9 mouse cellular contexts compared by ENCODE assay signal in genomic region chr8:96152496-96153250, GRCm38 (mm10).
A peak's percentile ranks its signal among the peaks of the same experiment; 100 is the strongest.
DNase-seq lines count a peak whose midpoint lies in the region; ATAC-seq and TF ChIP-seq lines count a peak whose summit lies in the region.
"Had no signal": no experiment of that assay in that cellular context is flagged by ENCODE, and none has a peak within 500 bp of the region (broad histone marks: within the 10 kb centered on the region; RNA-seq: fewer than 3 reads in every experiment).

No protein-coding gene starts in this region.

- no peak for TF ChIP-seq EP300 in stomach, postnatal 0 days (optimal IDR thresholded peaks at IDR 0.05)

- no peaks in the 10 kb centered on the region for H3K36me3 ChIP-seq in C2C12 (ENCODE audit: control insufficient read depth, insufficient read depth)
- H3K36me3 ChIP-seq in forebrain, postnatal 0 days (ENCODE audit: insufficient read depth): no peaks in the 10 kb centered on the region
- no peaks in the 10 kb centered on the region for H3K36me3 ChIP-seq in stomach, postnatal 0 days (ENCODE audit: control insufficient read depth, insufficient read depth, low read length)
- H3K36me3 ChIP-seq: liver, embryonic 15.5 days had no signal

- H3ac ChIP-seq in C2C12 (ENCODE audit: control insufficient read depth, insufficient read length, low read depth): no peak overlapping the region

- H3K79me2 ChIP-seq in C2C12 (ENCODE audit: control insufficient read depth, insufficient read depth): no peaks in the 10 kb centered on the region

- DNase-seq in gastrocnemius, adult 18-20 months (ENCODE audit: low spot score): peak; percentile 15
- no peak for DNase-seq in gastrocnemius, postnatal 25 days
- peak; percentile 59 for DNase-seq in brain, adult 2 months (ENCODE audit: low read depth, low spot score)
- DNase-seq in forebrain, postnatal 0 days: no peak
- DNase-seq in layer of hippocampus, adult 2 months (ENCODE audit: low spot score in 2 of 2): peak; percentile 16 to 70
- peak; percentile 17 for DNase-seq in lung, postnatal 25 days (ENCODE audit: low spot score)
- DNase-seq in stomach, postnatal 0 days (ENCODE audit: low spot score): peak; percentile 47

- H3K4me2 ChIP-seq in forebrain, postnatal 0 days (ENCODE audit: low read depth): no peak overlapping the region
- no peak overlapping the region for H3K4me2 ChIP-seq in stomach, postnatal 0 days (replicated peaks; ENCODE audit: low read depth)
- H3K4me2 ChIP-seq: liver, embryonic 15.5 days had no signal

- no peak overlapping the region for H3K9ac ChIP-seq in forebrain, postnatal 0 days
- H3K9ac ChIP-seq in stomach, postnatal 0 days (ENCODE audit: low read length): no peak overlapping the region
- H3K9ac ChIP-seq: liver, embryonic 15.5 days had no signal

- H3K4me3 ChIP-seq in C2C12 (ENCODE audit: insufficient read depth, poor library complexity, severe bottlenecking): no peak overlapping the region
- H3K4me3 ChIP-seq in forebrain, postnatal 0 days (ENCODE audit: low read depth, low read length): no peak overlapping the region
- no peak overlapping the region; the same call in 1 of the 2 replicates for H3K4me3 ChIP-seq in layer of hippocampus, adult 2 months
- no peak overlapping the region for H3K4me3 ChIP-seq in stomach, postnatal 0 days (ENCODE audit: low read depth, low read length)
- H3K4me3 ChIP-seq: liver, embryonic 15.5 days had no signal

- no peaks in the 10 kb centered on the region for H3K9me3 ChIP-seq in forebrain, postnatal 0 days (ENCODE audit: low read length)
- H3K9me3 ChIP-seq in stomach, postnatal 0 days (ENCODE audit: control insufficient read depth, low read length): no peaks in the 10 kb centered on the region
- H3K9me3 ChIP-seq: liver, embryonic 15.5 days had no signal

- no peak overlapping the region for H3K27ac ChIP-seq in forebrain, postnatal 0 days (ENCODE audit: low read depth, low read length)
- H3K27ac ChIP-seq in layer of hippocampus, adult 2 months: no peak overlapping the region
- H3K27ac ChIP-seq in stomach, postnatal 0 days (replicated peaks): no peak overlapping the region
- H3K27ac ChIP-seq: liver, embryonic 15.5 days had no signal

- no peaks in the 10 kb centered on the region for H3K4me1 ChIP-seq in forebrain, postnatal 0 days (ENCODE audit: insufficient read depth)
- H3K4me1 ChIP-seq in stomach, postnatal 0 days (replicated peaks; ENCODE audit: control insufficient read depth, insufficient read depth): no peaks in the 10 kb centered on the region
- H3K4me1 ChIP-seq: liver, embryonic 15.5 days had no signal

- H3K27me3 ChIP-seq in C2C12 (ENCODE audit: control insufficient read depth, insufficient read depth, insufficient read length): no peaks in the 10 kb centered on the region
- no peaks in the 10 kb centered on the region for H3K27me3 ChIP-seq in forebrain, postnatal 0 days (ENCODE audit: insufficient read depth, low read length)
- no peaks in the 10 kb centered on the region for H3K27me3 ChIP-seq in stomach, postnatal 0 days (ENCODE audit: control insufficient read depth, insufficient read depth, low read length)
- H3K27me3 ChIP-seq: liver, embryonic 15.5 days had no signal

- no peaks in the 10 kb centered on the region for H3K79me3 ChIP-seq in C2C12 (ENCODE audit: low read depth)

- no peak for ATAC-seq in forebrain, postnatal 0 days
- ATAC-seq in stomach, postnatal 0 days (ENCODE audit: low FRiP score, low TSS enrichment): no peak

- 45% methylated on average over 12 of the region's 12 CpGs for WGBS in forebrain, postnatal 0 days
- WGBS in stomach, postnatal 0 days: 39% methylated on average over 12 of the region's 12 CpGs

- TF ChIP-seq CTCF in C2C12 (IDR thresholded peaks at IDR 0.05; ENCODE audit: control insufficient read depth, insufficient read depth, insufficient read length): peak; percentile 60
- TF ChIP-seq CTCF in forebrain, postnatal 0 days (IDR thresholded peaks at IDR 0.05; ENCODE audit: low read depth): peak; percentile 83
- peak; percentile 99 for TF ChIP-seq CTCF in layer of hippocampus, adult 2 months (conservative IDR thresholded peaks at IDR 0.05)
- peak; percentile 86 for TF ChIP-seq CTCF in stomach, postnatal 0 days (IDR thresholded peaks at IDR 0.05; ENCODE audit: low read depth)

TF ChIP-seq in C2C12, 6 proteins besides CTCF, POLR2A, EP300 and RAD21:
- TF ChIP-seq CEBPB (IDR thresholded peaks at IDR 0.05; ENCODE audit: low read depth) (no peak), FOSL1 (IDR thresholded peaks at IDR 0.05; ENCODE audit: insufficient read depth, low read length, poor library complexity, severe bottlenecking) (no peak), MAX (IDR thresholded peaks at IDR 0.05) (no peak)

Comparison
In these comparisons a context has a peak if more than half of its experiments do, and no peak if none do; other contexts are left out.
1. DNase-seq: peak in gastrocnemius, adult 18-20 months (single experiment), brain, adult 2 months (single experiment), layer of hippocampus, adult 2 months (2 of 2), lung, postnatal 25 days (single experiment) and stomach, postnatal 0 days (single experiment); none in gastrocnemius, postnatal 25 days (single experiment) and forebrain, postnatal 0 days (single experiment).
2. Peak in every context shown above with its lines, with median percentiles within 50 percentile points of each other: CTCF ChIP-seq.